Mouse (Mus musculus) hindbrain, embryonic 12.5 days (tissue): ENCODE measurements at regions not wholly inside any gene's neighbourhood (a gene's known extent, or its start where the extent isn't known, plus 50 kb on each side); places are given as distances from the start of the nearest gene placed in this dataset.

Experiments
- ATAC-seq: fragments of 200-750 bp; cut with Nextera tagmentation; 2 replicates; pipeline ENCODE4 v1.8.0; 2017; ENCODE audit warnings: moderate TSS enrichment; ENCODE audit not compliant: low FRiP score
- H3K27ac ChIP-seq: fragments of 300-500 bp; sonication (generic); 2 replicates; pipeline ENCODE4 v1.5.1; 2016; ENCODE audit warnings: mild to moderate bottlenecking
- H3K27me3 ChIP-seq: fragments of 300-500 bp; sonication (generic); 2 replicates; pipeline ENCODE4 v1.6.1; 2016; ENCODE audit warnings: mild to moderate bottlenecking
- H3K36me3 ChIP-seq: fragments of 300-500 bp; sonication (generic); 2 replicates; pipeline ENCODE4 v1.6.1; 2016; ENCODE audit warnings: mild to moderate bottlenecking
- H3K4me1 ChIP-seq: fragments of 300-500 bp; sonication (generic); 2 replicates; pipeline ENCODE4 v1.6.1; 2016
- H3K4me2 ChIP-seq: fragments of 300-500 bp; sonication (generic); replicated peaks from 2 replicates; pipeline ENCODE4 v1.6.1; 2016; ENCODE audit warnings: mild to moderate bottlenecking
- H3K4me3 ChIP-seq: fragments of 300-500 bp; sonication (generic); 2 replicates; pipeline ENCODE4 v1.5.1; 2016; ENCODE audit warnings: mild to moderate bottlenecking
- H3K9ac ChIP-seq: fragments of 300-500 bp; sonication (generic); 2 replicates; pipeline ENCODE4 v1.6.1; 2016; ENCODE audit warnings: mild to moderate bottlenecking, moderate library complexity
- H3K9me3 ChIP-seq: fragments of 300-500 bp; sonication (generic); replicated peaks from 2 replicates; pipeline ENCODE4 v1.6.1; 2016; ENCODE audit warnings: mild to moderate bottlenecking
- WGBS: fragments of 180-500 bp; shearing (Covaris S2); methylation state at CpG from one replicate; pipeline ENCODE4 v1.1.7; 2016; 5-methylcytosine and 5-hydroxymethylcytosine counted together

DNA sequence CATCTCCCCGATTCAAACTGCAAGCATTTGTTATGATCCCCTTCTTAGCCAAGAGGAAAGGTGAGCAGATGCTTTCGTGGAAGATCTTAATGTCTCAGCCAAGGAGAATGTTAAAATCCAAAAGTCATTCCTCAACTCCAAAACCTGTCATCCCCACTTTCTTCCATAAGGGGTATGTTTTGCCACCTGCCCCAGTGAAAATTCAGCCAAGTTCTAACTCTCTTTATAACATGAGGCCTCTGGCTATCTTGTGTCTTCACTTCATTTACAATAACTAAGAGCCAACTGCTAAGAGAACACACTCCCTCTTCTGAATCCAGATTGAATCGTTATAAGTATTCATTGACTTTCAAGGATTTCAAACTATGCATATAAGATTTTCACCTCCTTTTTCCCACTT, 246.7 kb upstream of the Adam34 start:
- 86% methylated on average over 3 of the region's 3 CpGs for WGBS
- Histone ChIP-seq H3K4me2 (no peak overlapping the region), H3K9ac (no peak overlapping the region), H3K9me3 (no peaks in the 10 kb centered on the region), H3K4me1 (no peaks in the 10 kb centered on the region), H3K27me3 (no peaks in the 10 kb centered on the region), H3K36me3 (no peaks in the 10 kb centered on the region), H3K4me3 (no peak overlapping the region), H3K27ac (no peak overlapping the region)
- no peak for ATAC-seq

DNA sequence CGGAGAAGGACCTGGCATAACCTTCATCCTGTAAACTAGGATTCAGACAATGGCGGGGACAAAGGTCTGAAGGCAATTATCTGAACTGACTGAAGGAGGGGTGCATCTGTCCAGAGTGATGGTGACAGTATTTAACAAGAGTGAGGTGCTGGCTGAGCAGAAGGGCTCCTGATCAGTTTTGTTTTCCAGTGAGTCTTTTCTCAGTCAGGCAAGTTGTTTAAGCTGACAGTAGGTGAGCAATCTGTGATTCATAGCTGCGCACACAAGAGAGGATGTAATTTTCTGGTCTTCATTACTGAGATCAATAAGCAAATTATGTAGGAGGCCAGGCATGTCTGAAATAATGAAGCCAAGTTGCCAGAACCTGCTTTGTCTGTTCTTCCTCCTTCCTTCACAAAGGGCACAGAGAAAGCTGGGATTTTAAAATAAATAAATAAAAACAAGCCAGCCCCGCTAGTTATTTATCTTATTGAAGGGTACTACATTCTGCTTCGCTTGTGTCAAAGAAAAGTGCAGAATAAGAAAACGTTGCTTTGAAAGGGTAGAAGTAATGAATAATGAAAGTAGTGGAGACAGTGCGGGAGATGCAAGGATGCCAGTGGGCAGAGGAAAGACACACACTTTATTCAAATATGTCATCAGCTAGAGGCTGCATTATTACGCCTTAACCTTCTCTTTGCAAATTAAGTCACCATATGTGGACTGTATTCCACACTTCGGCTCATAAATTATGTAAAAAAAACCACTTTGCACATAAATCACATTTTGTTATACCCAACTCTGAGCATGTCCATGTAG, 239.6 kb upstream of the Adam34 start:
- Histone ChIP-seq H3K4me2 (0 out of 2 replicates have a peak overlapping the region, but pooled peaks have one; percentile 13), H3K9ac (no peak overlapping the region), H3K4me1 (peaks cover 6% of the 10 kb centered on the region; the same call in 1 of the 2 replicates), H3K9me3 (no peaks in the 10 kb centered on the region), H3K27ac (peak overlapping the region; percentile 18; the same call in 1 of the 2 replicates), H3K27me3 (no peaks in the 10 kb centered on the region), H3K36me3 (no peaks in the 10 kb centered on the region), H3K4me3 (no peak overlapping the region)
- WGBS: 47% methylated on average over 9 of the region's 9 CpGs
- ATAC-seq: peak; percentile 46; the same call in 1 of the 2 replicates

DNA sequence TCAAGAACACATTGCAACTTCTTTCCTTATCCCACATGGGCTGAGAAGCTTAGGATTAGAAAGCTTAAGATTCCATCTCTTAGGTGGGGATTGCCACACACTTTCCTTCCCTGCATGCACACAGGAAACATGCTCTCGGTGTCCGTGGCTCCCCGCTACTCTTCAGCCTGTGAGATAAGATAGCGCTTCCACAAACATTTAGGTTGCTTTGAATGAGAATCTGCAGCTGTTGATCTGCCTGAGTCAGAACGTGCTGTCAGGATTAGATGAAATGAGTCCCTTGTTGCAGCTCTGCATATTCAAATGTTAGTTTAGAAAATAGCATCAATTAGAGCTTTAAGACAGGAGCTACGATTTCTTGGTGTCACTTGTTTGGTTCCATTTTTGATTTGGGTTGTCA, 239.0 kb upstream of the Adam34 start:
- Histone ChIP-seq H3K9ac (no peak overlapping the region), H3K4me1 (peaks cover 6% of the 10 kb centered on the region; the same call in 1 of the 2 replicates), H3K4me3 (no peak overlapping the region), H3K27ac (peak overlapping the region; percentile 18; the same call in 1 of the 2 replicates), H3K27me3 (no peaks in the 10 kb centered on the region), H3K9me3 (no peaks in the 10 kb centered on the region), H3K4me2 (0 out of 2 replicates have a peak overlapping the region, but pooled peaks have one; percentile 13), H3K36me3 (no peaks in the 10 kb centered on the region)
- WGBS: 41% methylated on average over 6 of the region's 6 CpGs
- no peak for ATAC-seq

DNA sequence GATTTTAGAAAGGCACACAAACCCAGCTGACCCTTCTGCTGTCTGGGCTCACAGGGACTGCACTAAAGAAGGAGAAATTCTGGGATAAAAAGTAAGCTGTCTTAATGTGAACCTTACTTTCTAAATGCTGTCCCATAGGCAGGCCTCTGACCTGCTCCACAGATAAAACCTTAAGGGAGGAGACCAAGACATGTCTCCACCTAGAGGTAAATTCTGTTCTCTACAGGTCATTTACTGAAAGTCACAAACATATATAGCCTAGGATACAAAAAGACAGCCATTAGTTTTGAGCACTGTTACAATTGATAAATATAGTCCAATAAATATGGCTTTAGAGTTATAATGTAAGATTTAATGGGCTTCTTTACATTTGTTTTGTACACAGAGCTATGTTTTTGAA, 221.9 kb upstream of the Adam34 start:
- H3K9me3 ChIP-seq: no peaks in the 10 kb centered on the region
- H3K4me2 ChIP-seq: no peak overlapping the region
- no peaks in the 10 kb centered on the region for H3K4me1 ChIP-seq
- H3K9ac ChIP-seq: no peak overlapping the region
- no peak overlapping the region for H3K27ac ChIP-seq
- H3K27me3 ChIP-seq: no peaks in the 10 kb centered on the region
- H3K4me3 ChIP-seq: no peak overlapping the region
- ATAC-seq: no peak
- H3K36me3 ChIP-seq: no peaks in the 10 kb centered on the region

DNA sequence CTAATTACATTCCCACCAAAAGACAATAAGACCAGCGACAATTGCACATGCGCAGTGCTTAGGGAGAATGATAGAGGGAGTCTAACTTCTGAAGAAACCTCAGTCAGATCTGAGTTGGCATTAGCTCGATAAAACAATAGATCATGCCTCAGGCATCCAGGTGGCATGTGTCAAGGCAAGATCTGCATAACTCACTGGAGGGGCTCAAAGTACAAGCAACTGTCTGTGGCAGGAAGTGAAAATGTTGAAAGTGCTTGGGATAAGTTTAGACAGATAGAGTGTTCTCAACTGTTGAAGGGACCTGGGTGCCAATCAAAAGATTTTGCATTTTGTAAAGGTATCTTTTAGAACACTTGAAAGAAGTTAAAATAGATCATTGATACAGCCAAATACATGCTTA, 213.1 kb upstream of the Adam34 start:
- H3K4me1 ChIP-seq: no peaks in the 10 kb centered on the region
- no peak overlapping the region for H3K4me3 ChIP-seq
- H3K4me2 ChIP-seq: no peak overlapping the region
- H3K27me3 ChIP-seq: no peaks in the 10 kb centered on the region
- ATAC-seq: no peak
- H3K27ac ChIP-seq: no peak overlapping the region
- H3K9me3 ChIP-seq: no peaks in the 10 kb centered on the region
- WGBS: 85% methylated on average over 3 of the region's 3 CpGs
- no peaks in the 10 kb centered on the region for H3K36me3 ChIP-seq
- H3K9ac ChIP-seq: no peak overlapping the region

DNA sequence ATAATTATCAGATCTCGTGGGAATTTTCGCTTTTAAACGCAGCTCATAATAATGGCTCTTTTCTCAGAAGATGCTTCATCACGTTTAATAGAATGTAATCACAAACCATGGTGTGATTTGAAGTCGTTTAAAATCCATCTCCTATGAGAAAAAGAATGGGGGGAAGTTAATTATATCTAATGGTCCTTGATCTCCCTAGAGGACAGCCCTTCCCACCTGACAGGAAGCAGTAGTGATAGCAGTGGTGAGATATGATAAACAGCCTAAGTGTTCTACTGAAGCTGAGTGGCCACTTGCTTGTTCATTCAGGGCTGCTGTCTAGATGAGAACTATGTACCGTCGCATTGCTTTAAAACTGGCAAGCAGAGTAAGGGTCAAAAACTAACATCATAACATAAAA, 211.4 kb upstream of the Adam34 start:
- Histone ChIP-seq H3K9me3 (no peaks in the 10 kb centered on the region), H3K4me3 (no peak overlapping the region), H3K27me3 (no peaks in the 10 kb centered on the region), H3K27ac (no peak overlapping the region), H3K4me2 (no peak overlapping the region), H3K9ac (no peak overlapping the region), H3K36me3 (no peaks in the 10 kb centered on the region), H3K4me1 (no peaks in the 10 kb centered on the region)
- no peak; the same call in 1 of the 2 replicates for ATAC-seq
- 73% methylated on average over 7 of the region's 7 CpGs for WGBS

DNA sequence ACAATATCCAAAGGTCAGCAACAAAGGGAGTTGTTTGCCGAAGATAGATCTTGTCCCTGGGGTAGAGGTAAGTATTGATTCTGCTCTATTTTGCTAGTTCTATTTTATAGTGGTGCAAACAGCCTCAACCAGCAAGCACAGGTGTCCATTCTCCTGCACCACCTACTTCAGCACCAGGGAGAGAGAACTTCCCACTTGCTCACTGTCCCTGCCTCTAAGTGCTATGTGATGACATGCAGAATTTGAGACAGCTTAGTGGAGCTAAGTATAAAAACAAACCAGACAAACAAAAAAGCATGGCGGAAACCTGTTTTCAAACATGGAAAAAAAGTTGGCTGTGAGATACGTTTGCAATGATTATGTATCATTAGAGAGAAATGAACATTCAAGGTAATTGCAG, 196.3 kb upstream of the Adam34 start:
- Histone ChIP-seq H3K4me1 (no peaks in the 10 kb centered on the region), H3K9ac (no peak overlapping the region), H3K27ac (no peak overlapping the region), H3K4me2 (no peak overlapping the region), H3K36me3 (no peaks in the 10 kb centered on the region), H3K9me3 (no peaks in the 10 kb centered on the region), H3K4me3 (no peak overlapping the region), H3K27me3 (no peaks in the 10 kb centered on the region)
- ATAC-seq: no peak
- 78% methylated on average over 3 of the region's 3 CpGs for WGBS

DNA sequence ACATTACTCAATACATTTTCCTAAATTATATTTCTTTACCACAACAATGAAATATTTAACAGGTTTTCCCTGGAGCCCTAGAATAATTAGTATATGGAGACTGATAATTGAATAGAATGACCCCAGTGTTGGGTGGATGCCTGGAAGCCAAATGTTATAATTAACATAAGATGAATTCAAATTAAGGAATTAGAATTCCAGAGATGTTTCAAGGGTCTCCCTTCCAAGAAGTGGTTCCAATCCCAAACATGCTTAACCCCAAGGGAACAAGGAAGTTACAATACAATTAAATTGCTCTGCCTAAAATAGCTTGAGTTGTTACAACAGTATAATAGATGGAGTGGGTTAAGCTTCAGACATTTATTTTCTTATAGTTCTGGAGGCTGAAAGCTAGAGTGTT, 185.3 kb upstream of the Adam34 start:
- H3K9me3 ChIP-seq: no peaks in the 10 kb centered on the region
- H3K27ac ChIP-seq: no peak overlapping the region
- ATAC-seq: no peak
- no peak overlapping the region for H3K4me3 ChIP-seq
- no peaks in the 10 kb centered on the region for H3K4me1 ChIP-seq
- no peak overlapping the region for H3K4me2 ChIP-seq
- no peaks in the 10 kb centered on the region for H3K27me3 ChIP-seq
- no peaks in the 10 kb centered on the region for H3K36me3 ChIP-seq
- no peak overlapping the region for H3K9ac ChIP-seq

DNA sequence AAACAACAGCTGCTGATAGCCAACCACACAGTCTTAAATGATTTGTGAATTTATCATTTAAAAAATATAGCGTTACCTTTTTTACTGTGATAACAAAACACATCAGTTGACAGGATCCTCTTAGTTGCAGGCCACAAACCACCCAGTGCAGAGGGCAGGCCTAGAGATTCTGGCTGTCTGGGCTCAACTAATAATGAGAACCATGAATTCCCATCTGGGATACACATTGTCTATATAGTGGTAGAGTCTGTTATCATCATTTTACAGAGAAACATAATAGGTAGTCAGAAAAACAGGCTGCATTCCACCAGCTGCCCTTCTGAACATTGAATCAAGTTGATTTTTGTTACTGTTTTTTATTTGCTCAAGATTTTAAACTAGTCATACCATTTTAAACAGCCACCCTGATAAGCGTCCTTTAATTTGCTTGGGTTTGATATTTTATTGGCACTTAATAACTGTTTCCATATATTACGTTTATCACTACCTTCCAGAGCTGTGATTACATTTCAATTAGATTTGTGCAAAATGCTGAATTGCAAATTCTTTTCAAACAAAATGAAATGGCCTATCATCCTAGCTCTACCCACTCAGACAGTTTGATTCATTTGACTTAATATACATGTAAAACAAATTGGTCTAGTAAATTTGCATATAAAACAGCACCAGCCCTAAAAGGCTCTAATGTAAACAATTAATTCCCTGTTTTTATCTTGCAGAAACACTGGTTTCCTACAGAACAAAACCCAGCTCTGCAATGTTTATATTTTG, 144.2 kb upstream of the Adam34 start:
- Histone ChIP-seq H3K4me1 (no peaks in the 10 kb centered on the region), H3K9ac (no peak overlapping the region), H3K27me3 (no peaks in the 10 kb centered on the region), H3K4me2 (no peak overlapping the region), H3K4me3 (no peak overlapping the region), H3K36me3 (no peaks in the 10 kb centered on the region), H3K9me3 (no peaks in the 10 kb centered on the region), H3K27ac (no peak overlapping the region)
- ATAC-seq: peak; percentile 22; the same call in 1 of the 2 replicates
- 79% methylated on average over 3 of the region's 3 CpGs for WGBS
